Mouse (Mus musculus) limb, embryonic 11.5 days (tissue): ENCODE measurements around the gene Clmp. TPM values are rescaled to one million over a fixed set of nuclear protein-coding genes. Genes with fewer than 3 reads are reported as not detected.

Experiments
- ATAC-seq: fragments of 200-750 bp; cut with Nextera tagmentation; 2 replicates; pipeline ENCODE4 v1.8.0; 2017; ENCODE audit warnings: low read depth; ENCODE audit not compliant: insufficient number of reproducible peaks, low FRiP score, low TSS enrichment
- DNase-seq: peaks from one replicate; pipeline ENCODE4 v3.0.0-alpha.2; 2015; ENCODE audit warnings: low spot score
- H3K27ac ChIP-seq: fragments of 300-500 bp; sonication (generic); replicated peaks from 2 replicates; pipeline ENCODE4 v1.5.1; 2014; ENCODE audit warnings: low read depth, mild to moderate bottlenecking, low read length
- H3K27me3 ChIP-seq: fragments of 300-500 bp; sonication (generic); 2 replicates; pipeline ENCODE4 v1.6.1; 2014; ENCODE audit warnings: mild to moderate bottlenecking, low read length, mixed read lengths; ENCODE audit not compliant: control insufficient read depth, insufficient read depth
- H3K36me3 ChIP-seq: fragments of 300-500 bp; sonication (generic); 2 replicates; pipeline ENCODE4 v1.6.1; 2014; ENCODE audit warnings: mild to moderate bottlenecking, low read length, moderate library complexity, mixed read lengths; ENCODE audit not compliant: control insufficient read depth, insufficient read depth
- H3K4me1 ChIP-seq: fragments of 300-500 bp; sonication (generic); 2 replicates; pipeline ENCODE4 v1.6.1; 2014; ENCODE audit warnings: low read length, mixed read lengths; ENCODE audit not compliant: control insufficient read depth, insufficient read depth
- H3K4me2 ChIP-seq: fragments of 300-500 bp; sonication (generic); 2 replicates; pipeline ENCODE4 v1.6.1; 2014; ENCODE audit warnings: low read depth, mild to moderate bottlenecking, moderate library complexity; ENCODE audit not compliant: severe bottlenecking
- H3K4me3 ChIP-seq: fragments of 300-500 bp; sonication (generic); 2 replicates; pipeline ENCODE4 v1.5.1; 2014; ENCODE audit warnings: low read depth, low read length
- H3K9ac ChIP-seq: fragments of 300-500 bp; sonication (generic); 2 replicates; pipeline ENCODE4 v1.6.1; 2014; ENCODE audit warnings: mild to moderate bottlenecking, low read length
- H3K9me3 ChIP-seq: fragments of 300-500 bp; sonication (generic); 2 replicates; pipeline ENCODE4 v1.6.1; 2016; ENCODE audit warnings: low read length; ENCODE audit not compliant: control insufficient read depth
- whole genome bisulfite sequencing: fragments of 180-500 bp; shearing (Covaris S2); extraction: QIAGEN DNeasy Blood & Tissue Kit; methylation state at CpG from one replicate; pipeline ENCODE4 v1.1.7; 2014; 5-methylcytosine and 5-hydroxymethylcytosine counted together
- polyA plus RNA-seq: library from polyadenylated mRNA; unstranded; fragments of >200 nt; fragmentation: Nextera tagmentation; extraction: Ambion mirVana; gene quantifications from 2 replicates; pipeline ENCODE4 v1.2.1, GENCODE M21; 2014

Clmp gene
- polyA plus RNA-seq, 1 experiment from 2014 or later: 62.7 TPM

DNA sequence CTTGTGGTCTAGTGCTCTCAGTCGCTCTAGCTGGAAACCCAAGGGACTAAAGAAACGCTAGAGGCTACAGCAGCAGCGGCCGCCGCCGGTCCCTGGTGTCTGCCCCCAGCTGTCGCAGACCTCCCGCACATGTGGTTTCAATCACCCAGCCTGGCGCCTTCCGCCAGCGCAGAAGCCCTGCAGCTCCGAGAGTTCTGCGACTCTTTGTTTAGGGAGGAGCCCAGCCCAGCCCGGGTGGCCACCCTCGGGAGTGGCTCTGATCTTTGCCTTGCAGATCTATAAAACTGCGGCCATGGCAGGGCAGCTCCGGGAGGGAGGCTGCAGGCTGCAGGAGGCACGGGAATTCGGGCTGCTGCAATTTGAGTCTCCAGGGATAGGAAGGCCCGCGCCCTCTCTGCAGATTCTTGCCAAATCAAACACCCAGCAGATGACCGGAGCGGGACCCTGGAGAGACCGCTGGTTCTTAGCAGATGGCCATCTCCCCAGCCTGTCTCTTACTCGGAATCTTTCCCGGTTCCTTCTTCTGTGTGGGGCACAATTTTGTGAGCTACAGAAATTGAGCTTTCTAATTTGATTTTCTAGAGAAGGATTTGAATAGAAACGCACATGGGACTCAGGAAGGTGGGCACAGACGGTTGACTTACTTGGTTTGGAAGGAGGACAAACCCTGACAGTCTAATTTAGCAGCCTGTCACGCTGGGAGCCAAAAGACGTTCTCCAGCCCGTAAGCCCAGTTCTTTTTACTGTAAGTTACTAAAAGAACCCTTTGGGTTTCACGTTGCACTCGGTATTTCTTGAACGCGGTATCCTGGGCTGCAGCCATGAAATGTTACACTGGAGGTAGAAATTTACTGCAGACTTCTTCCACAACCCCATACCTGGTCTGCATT lies 45.2 kb downstream of the Clmp start:
- Histone ChIP-seq H3K9me3 (no peaks in the 10 kb centered on the region), H3K4me1 (peaks cover 9% of the 10 kb centered on the region; the same call in 1 of the 2 replicates), H3K27ac (peak overlapping the region; percentile 98), H3K9ac (peak overlapping the region; percentile 44), H3K4me3 (peak overlapping the region; percentile 30), H3K4me2 (peak overlapping the region; percentile 51), H3K27me3 (no peaks in the 10 kb centered on the region), H3K36me3 (no peaks in the 10 kb centered on the region)
- under 1% methylated on average over 35 of the region's 35 CpGs for whole genome bisulfite sequencing
- peak; percentile 95 for DNase-seq
- ATAC-seq: peak; percentile 92

DNA sequence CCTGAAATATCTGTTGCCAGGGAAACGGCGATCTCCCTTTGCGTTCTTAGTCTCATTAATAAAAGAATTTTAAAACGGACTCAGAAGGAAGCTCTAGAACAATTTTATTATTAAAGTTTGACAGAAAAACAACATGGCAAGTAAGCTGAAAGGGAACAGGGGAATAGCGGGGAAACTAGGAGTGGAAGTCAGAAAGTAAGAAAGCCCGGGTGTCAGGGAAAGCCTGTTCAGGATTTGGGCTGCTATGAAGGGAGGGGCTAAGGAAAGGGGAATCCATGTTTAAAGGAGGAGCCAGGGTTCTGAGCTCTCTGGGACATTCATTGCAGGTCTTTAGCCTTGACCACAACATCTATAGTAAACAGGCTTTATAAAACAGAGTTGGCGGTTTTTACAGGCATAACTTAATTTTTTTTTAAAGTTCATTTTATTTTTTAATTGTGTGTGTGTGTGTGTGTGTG lies 45.9 kb downstream of the Clmp start:
- 3% methylated on average over 7 of the region's 7 CpGs for WGBS
- Histone ChIP-seq H3K27ac (peak overlapping the region; percentile 98), H3K9ac (no peak overlapping the region), H3K4me1 (peaks cover 9% of the 10 kb centered on the region; the same call in 1 of the 2 replicates), H3K4me3 (no peak overlapping the region; the same call in 1 of the 2 replicates), H3K4me2 (peak overlapping the region; percentile 51), H3K36me3 (no peaks in the 10 kb centered on the region), H3K27me3 (no peaks in the 10 kb centered on the region), H3K9me3 (no peaks in the 10 kb centered on the region)
- DNase-seq (peak; percentile 52), ATAC-seq (0 out of 2 replicates have a peak, but pooled peaks have one; percentile 58)

DNA sequence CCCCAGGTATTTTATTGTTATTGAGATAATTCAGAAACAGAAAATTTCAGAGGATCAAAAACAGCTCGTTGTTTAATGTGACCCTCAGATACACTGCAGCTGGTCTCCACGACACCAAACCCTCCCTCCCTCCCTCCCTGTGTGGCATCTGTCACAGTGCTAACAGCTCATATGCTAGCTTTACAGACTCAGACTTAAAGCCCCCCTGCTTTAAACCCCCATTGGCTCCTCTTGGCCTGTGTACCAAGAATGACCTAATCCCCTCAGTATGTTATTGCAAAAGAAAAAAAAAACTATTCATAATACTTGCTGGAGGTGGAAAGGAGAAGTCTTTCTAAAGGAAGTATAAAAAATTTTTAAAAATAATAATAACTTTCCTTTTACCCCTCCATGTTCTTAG lies 46.5 kb downstream of the Clmp start:
- ATAC-seq: 0 out of 2 replicates have a peak, but pooled peaks have one; percentile 29
- no peak for DNase-seq

DNA sequence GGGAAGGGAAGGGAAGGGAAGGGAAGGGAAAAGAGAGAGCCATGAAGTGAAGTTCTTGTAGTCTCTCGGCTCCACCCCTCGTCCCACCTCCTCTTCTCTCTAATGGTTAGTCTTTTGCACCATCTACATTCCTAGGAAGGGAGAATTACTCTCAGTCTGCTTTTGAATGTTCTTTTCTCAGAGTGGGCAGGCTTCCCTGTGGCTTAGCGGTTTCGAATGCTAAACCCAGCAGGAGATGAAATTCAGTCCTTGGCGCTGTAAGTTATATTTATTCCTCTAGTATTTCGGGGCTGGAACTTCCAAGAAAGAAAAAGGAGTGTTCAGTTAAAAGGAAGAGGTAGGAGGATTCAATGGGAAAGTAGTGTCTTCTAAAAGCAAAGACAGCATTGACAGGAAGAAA lies 51.4 kb downstream of the Clmp start:
- Histone ChIP-seq H3K9ac (no peak overlapping the region), H3K27me3 (no peaks in the 10 kb centered on the region), H3K4me1 (peaks cover 7% of the 10 kb centered on the region; the same call in 1 of the 2 replicates), H3K36me3 (no peaks in the 10 kb centered on the region), H3K4me3 (no peak overlapping the region), H3K27ac (no peak overlapping the region), H3K9me3 (no peaks in the 10 kb centered on the region), H3K4me2 (no peak overlapping the region)
- no peak for ATAC-seq
- no peak for DNase-seq
- 84% methylated on average over 6 of the region's 6 CpGs for WGBS

More for the DNA sequence above, 46.5 kb downstream of the Clmp start:
- Histone ChIP-seq H3K4me2 (peak overlapping the region; percentile 51; the same call in 1 of the 2 replicates), H3K27ac (peak overlapping the region; percentile 98; the same call in 1 of the 2 replicates), H3K27me3 (no peaks in the 10 kb centered on the region), H3K9me3 (no peaks in the 10 kb centered on the region), H3K4me3 (no peak overlapping the region), H3K4me1 (peaks cover 9% of the 10 kb centered on the region; the same call in 1 of the 2 replicates), H3K36me3 (no peaks in the 10 kb centered on the region), H3K9ac (no peak overlapping the region)
- 8% methylated on average over 2 of the region's 2 CpGs for WGBS

DNA sequence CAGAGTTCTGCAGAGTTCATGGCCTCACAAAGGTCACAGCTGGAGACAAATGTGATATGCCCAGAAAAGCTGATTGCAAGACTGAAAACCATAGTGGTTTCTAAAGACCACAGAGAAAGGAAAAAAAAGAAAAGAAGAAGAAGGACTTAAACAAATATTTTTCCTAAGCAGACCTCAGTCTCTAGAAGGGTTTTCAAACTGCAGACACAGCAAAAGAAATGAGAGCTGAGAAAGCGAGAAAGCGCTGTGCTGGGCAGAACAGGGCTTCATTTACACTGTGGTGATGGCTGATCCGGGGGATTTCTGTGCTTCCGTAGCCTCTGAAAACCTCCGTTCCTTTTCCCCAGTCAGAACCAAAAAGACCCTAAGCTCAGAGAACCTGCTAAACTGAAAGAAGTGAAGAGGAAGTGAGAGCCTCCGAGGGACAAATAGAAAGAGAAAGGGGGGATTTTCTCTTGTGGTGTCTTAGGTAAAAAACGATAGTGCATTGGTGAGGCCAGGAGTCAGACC lies 57.8 kb downstream of the Clmp start:
- WGBS: 65% methylated on average over 7 of the region's 7 CpGs
- Histone ChIP-seq H3K9ac (no peak overlapping the region), H3K27me3 (no peaks in the 10 kb centered on the region), H3K4me1 (peaks cover 4% of the 10 kb centered on the region; the same call in 1 of the 2 replicates), H3K36me3 (no peaks in the 10 kb centered on the region), H3K9me3 (no peaks in the 10 kb centered on the region), H3K4me2 (no peak overlapping the region), H3K27ac (0 out of 2 replicates have a peak overlapping the region, but pooled peaks have one; percentile 21), H3K4me3 (no peak overlapping the region)
- no peak for ATAC-seq
- no peak for DNase-seq

DNA sequence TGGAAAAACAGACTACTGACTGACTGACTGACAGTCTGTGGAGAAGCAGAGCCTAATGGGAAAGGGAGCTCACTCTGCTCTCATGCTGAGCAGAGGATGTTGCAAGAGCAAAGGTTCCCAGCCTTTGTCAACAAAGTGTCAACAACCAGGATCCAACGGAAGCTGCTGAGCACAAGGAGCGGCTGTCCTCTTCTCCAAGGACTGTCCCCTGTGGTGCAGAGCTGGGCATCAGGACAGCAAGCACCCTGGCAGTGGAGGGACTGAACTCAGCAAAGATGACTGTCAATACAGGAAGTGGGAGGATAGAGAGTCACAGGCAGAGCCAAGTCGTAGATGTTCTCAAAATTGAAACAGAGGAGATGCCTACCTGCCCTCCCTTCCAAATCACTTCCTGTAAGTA lies 58.5 kb downstream of the Clmp start:
- Histone ChIP-seq H3K27ac (no peak overlapping the region), H3K4me2 (no peak overlapping the region), H3K4me1 (peaks cover 4% of the 10 kb centered on the region; the same call in 1 of the 2 replicates), H3K4me3 (no peak overlapping the region), H3K27me3 (no peaks in the 10 kb centered on the region), H3K9me3 (no peaks in the 10 kb centered on the region), H3K9ac (no peak overlapping the region), H3K36me3 (no peaks in the 10 kb centered on the region)
- DNase-seq (no peak), ATAC-seq (no peak)
- 50% methylated on average over 3 of the region's 3 CpGs for WGBS

DNA sequence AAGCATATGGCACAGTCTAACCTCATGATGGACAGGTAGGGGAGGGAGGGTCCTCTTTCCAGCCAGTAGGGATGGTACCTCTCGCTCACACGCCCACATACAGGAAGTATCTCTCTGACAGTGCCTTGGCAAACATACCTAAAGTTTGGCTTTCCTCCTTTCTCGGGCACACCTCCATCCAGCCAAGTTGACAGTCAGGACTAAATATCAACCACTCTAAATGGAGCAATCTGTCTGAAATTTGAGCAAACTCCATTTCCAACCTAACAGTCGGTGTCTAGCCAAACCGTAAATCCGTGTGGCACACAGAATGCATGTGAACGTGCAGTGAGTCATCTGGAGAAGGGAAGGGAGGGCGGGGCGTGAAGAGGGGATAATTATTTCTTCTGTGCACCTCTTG lies 61.0 kb downstream of the Clmp start:
- H3K4me2 ChIP-seq: no peak overlapping the region
- peaks cover 4% of the 10 kb centered on the region; the same call in 1 of the 2 replicates for H3K4me1 ChIP-seq
- WGBS: 74% methylated on average over 9 of the region's 9 CpGs
- no peak for ATAC-seq
- H3K9me3 ChIP-seq: no peaks in the 10 kb centered on the region
- no peak for DNase-seq
- H3K27ac ChIP-seq: no peak overlapping the region
- H3K4me3 ChIP-seq: no peak overlapping the region
- no peaks in the 10 kb centered on the region for H3K36me3 ChIP-seq
- no peaks in the 10 kb centered on the region for H3K27me3 ChIP-seq
- no peak overlapping the region for H3K9ac ChIP-seq

DNA sequence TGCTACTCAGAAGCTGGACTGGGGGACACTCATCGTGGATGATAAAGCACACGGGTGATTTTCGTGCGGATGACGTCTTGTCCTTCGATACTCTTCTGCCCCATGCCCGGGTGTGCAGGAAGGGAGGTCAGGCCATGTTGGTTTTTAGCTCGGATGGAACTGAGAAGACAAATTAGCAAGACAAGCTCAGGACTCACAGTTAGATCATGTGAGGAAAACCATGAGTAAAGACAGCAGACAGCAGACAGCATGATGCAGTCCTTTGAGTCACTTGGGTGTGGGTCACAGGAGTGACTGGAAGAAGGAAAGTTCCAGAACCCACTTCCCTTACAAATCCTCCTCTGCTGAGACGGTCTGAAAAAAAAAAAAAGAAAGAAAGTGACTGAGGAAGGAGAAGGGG lies 61.5 kb downstream of the Clmp start:
- peaks cover 4% of the 10 kb centered on the region; the same call in 1 of the 2 replicates for H3K4me1 ChIP-seq
- H3K36me3 ChIP-seq: no peaks in the 10 kb centered on the region
- H3K9ac ChIP-seq: no peak overlapping the region
- H3K27ac ChIP-seq: no peak overlapping the region
- no peaks in the 10 kb centered on the region for H3K27me3 ChIP-seq
- DNase-seq (no peak), ATAC-seq (no peak)
- no peak overlapping the region for H3K4me2 ChIP-seq
- H3K9me3 ChIP-seq: no peaks in the 10 kb centered on the region
- WGBS: 86% methylated on average over 9 of the region's 9 CpGs
- H3K4me3 ChIP-seq: no peak overlapping the region
